Mouse (Mus musculus): ENCODE measurements around the gene Mapre1. TPM values are rescaled to one million over a fixed set of nuclear protein-coding genes. Genes with fewer than 3 reads are reported as not detected.

Gene Mapre1
- total RNA-seq, 2 experiments from 2014 or later: 88.9 to 268 TPM

GRCm38 (mm10) chr2:153775472-153775871 lies 34.4 kb downstream of the Mapre1 start:
- no peak for ATAC-seq (replicated peaks; ENCODE audit: poor library complexity, severe bottlenecking)

GRCm38 (mm10) chr2:153778638-153779362 lies 37.7 kb downstream of the Mapre1 start:
- peak; percentile 96 for ATAC-seq (replicated peaks; ENCODE audit: poor library complexity, severe bottlenecking)

- peak; percentile 59 for ATAC-seq (replicated peaks; ENCODE audit: poor library complexity, severe bottlenecking)
Observed at GRCm38 (mm10) chr2:153779394-153779981, 38.4 kb downstream of the Mapre1 start, which contains the start of gene Efcab8. Gene Efcab8, plus strand, starts transcription at chr2:153779931.

GRCm38 (mm10) chr2:153781181-153781580 lies 40.1 kb downstream of the Mapre1 start:
- ATAC-seq (replicated peaks; ENCODE audit: poor library complexity, severe bottlenecking): no peak

- peak; percentile 69 for ATAC-seq (replicated peaks; ENCODE audit: poor library complexity, severe bottlenecking)
Observed at GRCm38 (mm10) chr2:153784668-153785067, 43.6 kb downstream of the Mapre1 start.

DNA sequence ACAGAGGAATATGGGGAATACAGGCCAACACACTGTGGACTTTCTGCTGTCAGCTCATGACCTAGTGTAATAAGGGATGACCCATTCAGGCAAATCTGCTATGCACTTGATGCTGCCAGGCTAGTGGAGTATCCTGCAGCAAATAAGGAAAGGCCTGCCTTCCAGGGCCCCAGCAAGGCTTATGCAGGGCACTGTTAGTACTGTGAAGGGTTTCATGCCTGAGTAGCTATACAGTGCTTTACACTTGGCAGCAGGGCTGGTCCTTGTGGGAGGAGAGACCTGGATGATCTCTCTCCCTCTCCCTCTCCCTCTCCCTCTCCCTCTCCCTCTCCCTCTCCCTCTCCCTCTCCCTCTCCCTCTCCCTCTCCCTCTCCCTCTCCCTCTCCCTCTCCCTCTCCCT lies 52.3 kb downstream of the Mapre1 start:
- no peak for ATAC-seq (replicated peaks; ENCODE audit: poor library complexity, severe bottlenecking)

- ATAC-seq (replicated peaks; ENCODE audit: poor library complexity, severe bottlenecking): no peak
Observed at GRCm38 (mm10) chr2:153795090-153795489, 54.0 kb downstream of the Mapre1 start.

- peak; percentile 78 for ATAC-seq (replicated peaks; ENCODE audit: poor library complexity, severe bottlenecking)
Observed at GRCm38 (mm10) chr2:153807464-153807863, 66.4 kb downstream of the Mapre1 start.

- no peak for ATAC-seq (replicated peaks; ENCODE audit: poor library complexity, severe bottlenecking)
Observed at GRCm38 (mm10) chr2:153808146-153808545, 67.1 kb downstream of the Mapre1 start.

- no peak for ATAC-seq (replicated peaks; ENCODE audit: poor library complexity, severe bottlenecking)
Observed at GRCm38 (mm10) chr2:153808841-153809240, 67.8 kb downstream of the Mapre1 start.

DNA sequence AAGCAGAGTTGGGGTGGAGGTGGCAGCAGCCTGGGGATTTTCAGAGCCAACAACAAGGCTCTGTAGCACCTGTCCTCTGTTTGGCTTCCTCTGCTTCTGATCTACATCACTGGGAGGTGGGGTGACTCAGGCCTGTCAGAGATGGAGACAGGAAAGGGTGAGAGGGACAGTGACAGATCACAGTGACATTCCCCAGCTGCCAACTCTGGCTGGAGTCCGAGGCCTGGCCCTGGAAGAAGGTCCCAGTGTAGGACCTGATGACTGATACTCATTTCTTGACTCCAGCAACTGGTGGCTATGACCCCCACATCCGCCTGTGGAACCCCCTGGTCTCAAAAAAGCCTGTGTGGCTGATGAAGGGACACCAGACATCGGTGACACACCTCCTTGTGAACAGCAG lies 68.8 kb downstream of the Mapre1 start:
- no peak for ATAC-seq (replicated peaks; ENCODE audit: poor library complexity, severe bottlenecking)

GRCm38 (mm10) chr2:153822005-153822543 lies 81.0 kb downstream of the Mapre1 start:
- ATAC-seq (replicated peaks; ENCODE audit: poor library complexity, severe bottlenecking): no peak

Other genes starting within 250 kb of the Mapre1 start
- gene 4930404H24Rik, start 248.5 kb upstream of the Mapre1 start, total RNA-seq (2014; fragmentation: Nextera tagmentation): not detected in 2 replicates
- gene 4930404H24Rik, start 248.5 kb upstream of the Mapre1 start, total RNA-seq (2017): not detected in 2 replicates
- gene Nol4l, start 211.3 kb upstream of the Mapre1 start, total RNA-seq (2014; fragmentation: Nextera tagmentation): 4.7 and 7.4 TPM in 2 replicates
- gene Nol4l, start 211.3 kb upstream of the Mapre1 start, total RNA-seq (2017): 0.72 and 0.86 TPM in 2 replicates
- 24.1 and 32.9 TPM in 2 replicates for gene Commd7, start 108.5 kb upstream of the Mapre1 start, total RNA-seq (2014; fragmentation: Nextera tagmentation)
- 41.9 and 50.4 TPM in 2 replicates for gene Commd7, start 108.5 kb upstream of the Mapre1 start, total RNA-seq (2017)
- 18.7 and 23.7 TPM in 2 replicates for gene Dnmt3b, start 91.8 kb upstream of the Mapre1 start, total RNA-seq (2014; fragmentation: Nextera tagmentation)
- 13.9 and 18.5 TPM in 2 replicates for gene Dnmt3b, start 91.8 kb upstream of the Mapre1 start, total RNA-seq (2017)
- gene Dnmt3c, start 44.6 kb upstream of the Mapre1 start, total RNA-seq (2014; fragmentation: Nextera tagmentation): 0.28 TPM in 1 of 2 replicates, not detected in the other
- not detected in 2 replicates for gene Dnmt3c, start 44.6 kb upstream of the Mapre1 start, total RNA-seq (2017)
- not detected in 2 replicates for gene Efcab8, start 38.7 kb downstream of the Mapre1 start, total RNA-seq (2014; fragmentation: Nextera tagmentation)
- not detected in 2 replicates for gene Efcab8, start 38.7 kb downstream of the Mapre1 start, total RNA-seq (2017)
- not detected in 2 replicates for gene Sun5, start 129.8 kb downstream of the Mapre1 start, total RNA-seq (2014; fragmentation: Nextera tagmentation)
- not detected in 2 replicates for gene Sun5, start 129.8 kb downstream of the Mapre1 start, total RNA-seq (2017)
- not detected in 2 replicates for gene Bpifb2, start 133.8 kb downstream of the Mapre1 start, total RNA-seq (2014; fragmentation: Nextera tagmentation)
- not detected in 2 replicates for gene Bpifb2, start 133.8 kb downstream of the Mapre1 start, total RNA-seq (2017)
- not detected in 2 replicates for gene Bpifb6, start 159.1 kb downstream of the Mapre1 start, total RNA-seq (2014; fragmentation: Nextera tagmentation)
- gene Bpifb6, start 159.1 kb downstream of the Mapre1 start, total RNA-seq (2017): not detected in 2 replicates
- 1.4 TPM in 1 of 2 replicates, not detected in the other for gene Bpifb3, start 177.0 kb downstream of the Mapre1 start, total RNA-seq (2014; fragmentation: Nextera tagmentation)
- gene Bpifb3, start 177.0 kb downstream of the Mapre1 start, total RNA-seq (2017): not detected in 2 replicates
- gene Bpifb4, start 196.9 kb downstream of the Mapre1 start, total RNA-seq (2014; fragmentation: Nextera tagmentation): not detected in 2 replicates
- not detected in 2 replicates for gene Bpifb4, start 196.9 kb downstream of the Mapre1 start, total RNA-seq (2017)
- gene Bpifa6, start 233.7 kb downstream of the Mapre1 start, total RNA-seq (2014; fragmentation: Nextera tagmentation): not detected in 2 replicates
- not detected in 2 replicates for gene Bpifa6, start 233.7 kb downstream of the Mapre1 start, total RNA-seq (2017)